Mouse (Mus musculus): ENCODE measurements around the gene Wipi1. TPM values are rescaled to one million over a fixed set of nuclear protein-coding genes. Genes with fewer than 3 reads are reported as not detected.
"Not testable (repeated sequence)": the region's sequence is repeated elsewhere in the genome, so short reads cannot be mapped to it uniquely, and the experiment has no call there.

The Wipi1 gene
- 23.4 and 24.7 TPM in 2 replicates for polyA plus RNA-seq (2015; fragmentation: Nextera tagmentation; extraction: Ambion mirVana)

- no peaks in the 10 kb centered on the region for H3K9me3 ChIP-seq
- H3K27ac ChIP-seq (replicated peaks): peak within 1 kb of the TSS; percentile 70; the same call in 1 of the 2 replicates
- peaks cover 18% of the 10 kb centered on the region for H3K4me1 ChIP-seq (replicated peaks)
- H3K4me3 ChIP-seq: peak within 1 kb of the TSS; percentile 71
- H3K9ac ChIP-seq: peak within 1 kb of the TSS; percentile 74
- H3K27me3 ChIP-seq: peaks cover 9% of the 10 kb centered on the region; the same call in 1 of the 2 replicates
- H3K4me2 ChIP-seq: peak within 1 kb of the TSS; percentile 84
- peak; percentile 97 for ATAC-seq (ENCODE audit: low read depth)
- under 1% methylated on average over 58 of the region's 58 CpGs for WGBS
- H3K36me3 ChIP-seq: no peaks in the 10 kb centered on the region
Observed at GRCm38 (mm10) chr11:109611303-109612149, at the start of gene Wipi1. Gene Wipi1, minus strand, starts transcription at chr11:109611967.

GRCm38 (mm10) chr11:109660526-109660925 is 48.8 kb upstream of the Wipi1 start:
- H3K36me3 ChIP-seq: peaks cover 84% of the 10 kb centered on the region
- H3K27ac ChIP-seq (replicated peaks); H3K27me3 ChIP-seq; H3K9me3 ChIP-seq; H3K4me1 ChIP-seq (replicated peaks); H3K4me2 ChIP-seq; H3K9ac ChIP-seq; H3K4me3 ChIP-seq; ATAC-seq (ENCODE audit: low read depth): not testable (repeated sequence)
- WGBS: 91% methylated on average over 8 of the region's 8 CpGs

- Histone ChIP-seq H3K4me3 (no peak overlapping the region), H3K4me1 (replicated peaks) (peaks cover 32% of the 10 kb centered on the region), H3K9ac (no peak overlapping the region), H3K9me3 (no peaks in the 10 kb centered on the region), H3K36me3 (peaks cover 63% of the 10 kb centered on the region), H3K27ac (replicated peaks) (no peak overlapping the region), H3K4me2 (no peak overlapping the region), H3K27me3 (no peaks in the 10 kb centered on the region)
- WGBS: 92% methylated on average over 7 of the region's 7 CpGs
- ATAC-seq (ENCODE audit: low read depth): no peak
Observed at GRCm38 (mm10) chr11:109656232-109656631, 44.5 kb upstream of the Wipi1 start.

- Histone ChIP-seq H3K4me3 (no peak overlapping the region), H3K9me3 (no peaks in the 10 kb centered on the region), H3K27ac (replicated peaks) (no peak overlapping the region), H3K36me3 (peaks cover 47% of the 10 kb centered on the region), H3K4me1 (replicated peaks) (peaks cover 38% of the 10 kb centered on the region), H3K27me3 (no peaks in the 10 kb centered on the region), H3K4me2 (no peak overlapping the region), H3K9ac (no peak overlapping the region)
- no peak for ATAC-seq (ENCODE audit: low read depth)
- 91% methylated on average over 6 of the region's 6 CpGs for WGBS
Observed at GRCm38 (mm10) chr11:109654581-109654980, 42.8 kb upstream of the Wipi1 start.

- no peak for ATAC-seq (ENCODE audit: low read depth)
- 73% methylated on average over 8 of the region's 8 CpGs for WGBS
- peaks cover 38% of the 10 kb centered on the region for H3K36me3 ChIP-seq
- no peaks in the 10 kb centered on the region for H3K27me3 ChIP-seq
- H3K9ac ChIP-seq: peak overlapping the region; percentile 97
- peak overlapping the region; percentile 94 for H3K4me2 ChIP-seq
- H3K4me1 ChIP-seq (replicated peaks): peaks cover 52% of the 10 kb centered on the region
- no peaks in the 10 kb centered on the region for H3K9me3 ChIP-seq
- peak overlapping the region; percentile 46; the same call in 1 of the 2 replicates for H3K27ac ChIP-seq (replicated peaks)
- peak overlapping the region; percentile 97 for H3K4me3 ChIP-seq
Observed at GRCm38 (mm10) chr11:109653201-109653600, 41.4 kb upstream of the Wipi1 start.

GRCm38 (mm10) chr11:109652505-109652904 is 40.7 kb upstream of the Wipi1 start:
- H3K9ac ChIP-seq: peak overlapping the region; percentile 97
- H3K4me1 ChIP-seq (replicated peaks): peaks cover 55% of the 10 kb centered on the region
- no peak overlapping the region for H3K27ac ChIP-seq (replicated peaks)
- 59% methylated on average over 6 of the region's 6 CpGs for WGBS
- no peak for ATAC-seq (ENCODE audit: low read depth)
- peaks cover 38% of the 10 kb centered on the region for H3K36me3 ChIP-seq
- peak overlapping the region; percentile 97 for H3K4me3 ChIP-seq
- peak overlapping the region; percentile 94 for H3K4me2 ChIP-seq
- H3K9me3 ChIP-seq: no peaks in the 10 kb centered on the region
- H3K27me3 ChIP-seq: no peaks in the 10 kb centered on the region

GRCm38 (mm10) chr11:109651566-109652024 is 39.8 kb upstream of the Wipi1 start:
- peaks cover 55% of the 10 kb centered on the region for H3K4me1 ChIP-seq (replicated peaks)
- H3K27me3 ChIP-seq: no peaks in the 10 kb centered on the region
- no peaks in the 10 kb centered on the region for H3K9me3 ChIP-seq
- ATAC-seq (ENCODE audit: low read depth): no peak
- peak overlapping the region; percentile 97 for H3K27ac ChIP-seq (replicated peaks)
- H3K4me3 ChIP-seq: peak overlapping the region; percentile 97
- under 1% methylated on average over 21 of the region's 21 CpGs for WGBS
- H3K36me3 ChIP-seq: peaks cover 31% of the 10 kb centered on the region
- H3K9ac ChIP-seq: peak overlapping the region; percentile 97
- H3K4me2 ChIP-seq: peak overlapping the region; percentile 94

- H3K4me3 ChIP-seq: peak overlapping the region; percentile 97
- H3K4me1 ChIP-seq (replicated peaks): peaks cover 51% of the 10 kb centered on the region
- ATAC-seq (ENCODE audit: low read depth): peak; percentile 96
- H3K36me3 ChIP-seq: peaks cover 25% of the 10 kb centered on the region
- no peaks in the 10 kb centered on the region for H3K9me3 ChIP-seq
- H3K27me3 ChIP-seq: no peaks in the 10 kb centered on the region
- under 1% methylated on average over 90 of the region's 90 CpGs for whole genome bisulfite sequencing
- peak overlapping the region; percentile 97 for H3K9ac ChIP-seq
- peak overlapping the region; percentile 94 for H3K4me2 ChIP-seq
- H3K27ac ChIP-seq (replicated peaks): peak overlapping the region; percentile 97
Observed at GRCm38 (mm10) chr11:109650788-109651565, 39.2 kb upstream of the Wipi1 start.

- Histone ChIP-seq H3K36me3 (peaks cover 16% of the 10 kb centered on the region), H3K27ac (replicated peaks) (peak overlapping the region; percentile 97), H3K9me3 (no peaks in the 10 kb centered on the region), H3K4me3 (peak overlapping the region; percentile 97), H3K27me3 (no peaks in the 10 kb centered on the region), H3K9ac (peak overlapping the region; percentile 97), H3K4me2 (peak overlapping the region; percentile 69), H3K4me1 (replicated peaks) (peaks cover 47% of the 10 kb centered on the region)
- WGBS: 2% methylated on average over 31 of the region's 31 CpGs
- ATAC-seq (ENCODE audit: low read depth): peak; percentile 85
Observed at GRCm38 (mm10) chr11:109649975-109650701, 38.4 kb upstream of the Wipi1 start.

GRCm38 (mm10) chr11:109649206-109649605 is 37.4 kb upstream of the Wipi1 start, which contains the start of gene Prkar1a:
Gene Prkar1a, plus strand, starts transcription at chr11:109649405.
- Histone ChIP-seq H3K9ac (peak within 1 kb of the TSS; percentile 97), H3K4me3 (peak within 1 kb of the TSS; percentile 97), H3K9me3 (no peaks in the 10 kb centered on the region), H3K27ac (replicated peaks) (peak within 1 kb of the TSS; percentile 97), H3K27me3 (no peaks in the 10 kb centered on the region), H3K4me2 (peak within 1 kb of the TSS; percentile 69), H3K36me3 (peaks cover 7% of the 10 kb centered on the region; the same call in 1 of the 2 replicates), H3K4me1 (replicated peaks) (peaks cover 46% of the 10 kb centered on the region)
- no peak for ATAC-seq (ENCODE audit: low read depth)
- 35% methylated on average over 8 of the region's 8 CpGs for WGBS

- Histone ChIP-seq H3K27ac (replicated peaks) (peak overlapping the region; percentile 97), H3K4me1 (replicated peaks) (peaks cover 41% of the 10 kb centered on the region), H3K4me3 (no peak overlapping the region), H3K36me3 (no peaks in the 10 kb centered on the region), H3K9me3 (no peaks in the 10 kb centered on the region), H3K27me3 (no peaks in the 10 kb centered on the region), H3K4me2 (peak overlapping the region; percentile 69; the same call in 1 of the 2 replicates), H3K9ac (peak overlapping the region; percentile 97)
- WGBS: 39% methylated on average over 7 of the region's 7 CpGs
- no peak for ATAC-seq (ENCODE audit: low read depth)
Observed at GRCm38 (mm10) chr11:109648510-109648909, 36.7 kb upstream of the Wipi1 start.
